Mouse (Mus musculus): Measurements from ENCODE around the gene Pafah1b3.

- TF ChIP-seq POLR2A (IDR thresholded peaks at IDR 0.05; ENCODE audit: extremely low read depth, insufficient read depth, low read length): no peak
- 0 out of 2 replicates have a peak, but pooled peaks have one; percentile 2 for TF ChIP-seq CTCF (IDR thresholded peaks at IDR 0.05; ENCODE audit: low read depth, low read length)
Measured at GRCm38 (mm10) chr7:25305956-25306613, 8.3 kb upstream of the Pafah1b3 start, which contains the start of gene Tmem145.

All from liver, adult 2 months (tissue).